Mouse (Mus musculus): ENCODE data around the gene Rragd. TPM values are rescaled to one million over a fixed set of nuclear protein-coding genes. Genes with fewer than 3 reads are reported as not detected.
A peak's percentile ranks its signal among the peaks of the same experiment; 100 is the strongest.

Rragd gene
- polyA plus RNA-seq, 1 experiment from 2014 or later, result 21.1 TPM

GRCm38 (mm10) chr4:33018361-33018999 is 35.6 kb downstream of the Rragd start:
- no peak overlapping the region for H3K4me3 ChIP-seq (ENCODE audit: low read length)
- no peaks in the 10 kb centered on the region for H3K9me3 ChIP-seq (ENCODE audit: control insufficient read depth, low read length)
- 55% methylated on average over 9 of the region's 9 CpGs for WGBS
- H3K27me3 ChIP-seq (ENCODE audit: control insufficient read depth, insufficient read depth, low read length), result no peaks in the 10 kb centered on the region
- H3K27ac ChIP-seq (ENCODE audit: low read depth, low read length), result no peak overlapping the region
- H3K9ac ChIP-seq (ENCODE audit: low read depth, low read length), result no peak overlapping the region
- no peaks in the 10 kb centered on the region for H3K4me1 ChIP-seq (ENCODE audit: control insufficient read depth, insufficient read depth, low read length)
- peak; percentile 72; the same call in 1 of the 2 replicates for ATAC-seq (ENCODE audit: low FRiP score, low TSS enrichment)
- no peak overlapping the region for H3K4me2 ChIP-seq (replicated peaks; ENCODE audit: low read depth, low read length)
- peaks cover 3% of the 10 kb centered on the region; the same call in 1 of the 2 replicates for H3K36me3 ChIP-seq (ENCODE audit: control insufficient read depth, insufficient read depth, low read length)

- H3K4me3 ChIP-seq (ENCODE audit: low read length), result no peak overlapping the region
- WGBS, result 75% methylated on average over 8 of the region's 8 CpGs
- no peak overlapping the region for H3K9ac ChIP-seq (ENCODE audit: low read depth, low read length)
- no peaks in the 10 kb centered on the region for H3K9me3 ChIP-seq (ENCODE audit: control insufficient read depth, low read length)
- ATAC-seq (ENCODE audit: low FRiP score, low TSS enrichment), result no peak
- no peaks in the 10 kb centered on the region for H3K4me1 ChIP-seq (ENCODE audit: control insufficient read depth, insufficient read depth, low read length)
- peaks cover 2% of the 10 kb centered on the region; the same call in 1 of the 2 replicates for H3K36me3 ChIP-seq (ENCODE audit: control insufficient read depth, insufficient read depth, low read length)
- no peaks in the 10 kb centered on the region for H3K27me3 ChIP-seq (ENCODE audit: control insufficient read depth, insufficient read depth, low read length)
- H3K4me2 ChIP-seq (replicated peaks; ENCODE audit: low read depth, low read length), result no peak overlapping the region
- H3K27ac ChIP-seq (ENCODE audit: low read depth, low read length), result no peak overlapping the region
Measured at GRCm38 (mm10) chr4:33024420-33024819, 41.6 kb downstream of the Rragd start.

GRCm38 (mm10) chr4:33029104-33029503 is 46.3 kb downstream of the Rragd start:
- no peak overlapping the region for H3K9ac ChIP-seq (ENCODE audit: low read depth, low read length)
- H3K27ac ChIP-seq (ENCODE audit: low read depth, low read length), result no peak overlapping the region
- H3K4me2 ChIP-seq (replicated peaks; ENCODE audit: low read depth, low read length), result no peak overlapping the region
- no peaks in the 10 kb centered on the region for H3K9me3 ChIP-seq (ENCODE audit: control insufficient read depth, low read length)
- H3K27me3 ChIP-seq (ENCODE audit: control insufficient read depth, insufficient read depth, low read length), result no peaks in the 10 kb centered on the region
- H3K4me3 ChIP-seq (ENCODE audit: low read length), result no peak overlapping the region
- peaks cover 2% of the 10 kb centered on the region; the same call in 1 of the 2 replicates for H3K36me3 ChIP-seq (ENCODE audit: control insufficient read depth, insufficient read depth, low read length)
- peaks cover 12% of the 10 kb centered on the region for H3K4me1 ChIP-seq (ENCODE audit: control insufficient read depth, insufficient read depth, low read length)
- WGBS, result 92% methylated on average over 7 of the region's 7 CpGs
- ATAC-seq (ENCODE audit: low FRiP score, low TSS enrichment), result no peak

GRCm38 (mm10) chr4:33030264-33031194 is 47.7 kb downstream of the Rragd start:
- peak; percentile 70 for ATAC-seq (ENCODE audit: low FRiP score, low TSS enrichment)
- Histone ChIP-seq H3K9ac (ENCODE audit: low read depth, low read length) (peak overlapping the region; percentile 93), H3K27ac (ENCODE audit: low read depth, low read length) (peak overlapping the region; percentile 88), H3K27me3 (ENCODE audit: control insufficient read depth, insufficient read depth, low read length) (no peaks in the 10 kb centered on the region), H3K4me3 (ENCODE audit: low read length) (peak overlapping the region; percentile 66), H3K4me2 (replicated peaks; ENCODE audit: low read depth, low read length) (peak overlapping the region; percentile 60), H3K36me3 (ENCODE audit: control insufficient read depth, insufficient read depth, low read length) (peaks cover 3% of the 10 kb centered on the region; the same call in 1 of the 2 replicates), H3K4me1 (ENCODE audit: control insufficient read depth, insufficient read depth, low read length) (peaks cover 12% of the 10 kb centered on the region), H3K9me3 (ENCODE audit: control insufficient read depth, low read length) (peaks cover 5% of the 10 kb centered on the region; the same call in 1 of the 2 replicates)
- WGBS, result 3% methylated on average over 37 of the region's 55 CpGs

- Histone ChIP-seq H3K4me1 (ENCODE audit: control insufficient read depth, insufficient read depth, low read length) (peaks cover 12% of the 10 kb centered on the region), H3K9me3 (ENCODE audit: control insufficient read depth, low read length) (peaks cover 6% of the 10 kb centered on the region; the same call in 1 of the 2 replicates), H3K9ac (ENCODE audit: low read depth, low read length) (peak within 1 kb of the TSS; percentile 93), H3K36me3 (ENCODE audit: control insufficient read depth, insufficient read depth, low read length) (peaks cover 7% of the 10 kb centered on the region; the same call in 1 of the 2 replicates), H3K4me3 (ENCODE audit: low read length) (peak within 1 kb of the TSS; percentile 66), H3K4me2 (replicated peaks; ENCODE audit: low read depth, low read length) (peak within 1 kb of the TSS; percentile 60), H3K27me3 (ENCODE audit: control insufficient read depth, insufficient read depth, low read length) (no peaks in the 10 kb centered on the region), H3K27ac (ENCODE audit: low read depth, low read length) (peak within 1 kb of the TSS; percentile 88)
- ATAC-seq (ENCODE audit: low FRiP score, low TSS enrichment), result peak; percentile 99
- under 1% methylated on average over 82 of the region's 123 CpGs for WGBS
Measured at GRCm38 (mm10) chr4:33031195-33031960, 48.5 kb downstream of the Rragd start, which contains the start of gene Ube2j1. Gene Ube2j1, plus strand, starts transcription at chr4:33031416.

- peaks cover 6% of the 10 kb centered on the region; the same call in 1 of the 2 replicates for H3K9me3 ChIP-seq (ENCODE audit: control insufficient read depth, low read length)
- no peak for ATAC-seq (ENCODE audit: low FRiP score, low TSS enrichment)
- peaks cover 11% of the 10 kb centered on the region; the same call in 1 of the 2 replicates for H3K36me3 ChIP-seq (ENCODE audit: control insufficient read depth, insufficient read depth, low read length)
- H3K9ac ChIP-seq (ENCODE audit: low read depth, low read length), result peak overlapping the region; percentile 93
- H3K4me3 ChIP-seq (ENCODE audit: low read length), result peak overlapping the region; percentile 66
- 8% methylated on average over 4 of the region's 4 CpGs for WGBS
- peak overlapping the region; percentile 60 for H3K4me2 ChIP-seq (replicated peaks; ENCODE audit: low read depth, low read length)
- no peak overlapping the region for H3K27ac ChIP-seq (ENCODE audit: low read depth, low read length)
- H3K27me3 ChIP-seq (ENCODE audit: control insufficient read depth, insufficient read depth, low read length), result no peaks in the 10 kb centered on the region
- peaks cover 12% of the 10 kb centered on the region for H3K4me1 ChIP-seq (ENCODE audit: control insufficient read depth, insufficient read depth, low read length)
Measured at GRCm38 (mm10) chr4:33032045-33032444, 49.2 kb downstream of the Rragd start.

- Histone ChIP-seq H3K36me3 (ENCODE audit: control insufficient read depth, insufficient read depth, low read length) (peaks cover 16% of the 10 kb centered on the region; the same call in 1 of the 2 replicates), H3K4me2 (replicated peaks; ENCODE audit: low read depth, low read length) (no peak overlapping the region), H3K27ac (ENCODE audit: low read depth, low read length) (no peak overlapping the region), H3K4me1 (ENCODE audit: control insufficient read depth, insufficient read depth, low read length) (peaks cover 12% of the 10 kb centered on the region), H3K9ac (ENCODE audit: low read depth, low read length) (no peak overlapping the region), H3K9me3 (ENCODE audit: control insufficient read depth, low read length) (peaks cover 6% of the 10 kb centered on the region; the same call in 1 of the 2 replicates), H3K27me3 (ENCODE audit: control insufficient read depth, insufficient read depth, low read length) (no peaks in the 10 kb centered on the region), H3K4me3 (ENCODE audit: low read length) (no peak overlapping the region)
- ATAC-seq (ENCODE audit: low FRiP score, low TSS enrichment), result no peak
- 79% methylated on average over 6 of the region's 6 CpGs for WGBS
Measured at GRCm38 (mm10) chr4:33033515-33033914, 50.7 kb downstream of the Rragd start.

- no peak for ATAC-seq (ENCODE audit: low FRiP score, low TSS enrichment)
- peaks cover 6% of the 10 kb centered on the region; the same call in 1 of the 2 replicates for H3K9me3 ChIP-seq (ENCODE audit: control insufficient read depth, low read length)
- H3K27ac ChIP-seq (ENCODE audit: low read depth, low read length), result no peak overlapping the region
- no peaks in the 10 kb centered on the region for H3K4me1 ChIP-seq (ENCODE audit: control insufficient read depth, insufficient read depth, low read length)
- H3K4me2 ChIP-seq (replicated peaks; ENCODE audit: low read depth, low read length), result no peak overlapping the region
- no peak overlapping the region for H3K4me3 ChIP-seq (ENCODE audit: low read length)
- H3K27me3 ChIP-seq (ENCODE audit: control insufficient read depth, insufficient read depth, low read length), result no peaks in the 10 kb centered on the region
- H3K9ac ChIP-seq (ENCODE audit: low read depth, low read length), result no peak overlapping the region
- peaks cover 65% of the 10 kb centered on the region for H3K36me3 ChIP-seq (ENCODE audit: control insufficient read depth, insufficient read depth, low read length)
- 63% methylated on average over 4 of the region's 4 CpGs for WGBS
Measured at GRCm38 (mm10) chr4:33039826-33040225, 57.0 kb downstream of the Rragd start.
